Mouse (Mus musculus) skeletal muscle tissue, adult 2 months (tissue): ENCODE data around the gene Spaca4.

Source experiments
- DNase-seq: peaks from one replicate; pipeline ENCODE4 v3.0.0-alpha.2; 2012; ENCODE audit warnings: low read depth, low spot score

The Spaca4 gene

GRCm38 (mm10) chr7:45700301-45701015 is 25.2 kb downstream of the Spaca4 start:
- peak; percentile 78 for DNase-seq

GRCm38 (mm10) chr7:45699523-45700141 is 26.0 kb downstream of the Spaca4 start, which contains the start of gene Car11:
Gene Car11 (plus strand): TSS chr7:45699843.
- no peak for DNase-seq

GRCm38 (mm10) chr7:45697894-45698293 is 27.7 kb downstream of the Spaca4 start:
- DNase-seq, result no peak

GRCm38 (mm10) chr7:45695098-45695497 is 30.5 kb downstream of the Spaca4 start:
- no peak for DNase-seq

GRCm38 (mm10) chr7:45693921-45694591 is 31.6 kb downstream of the Spaca4 start, which contains the start of gene Sec1:
Gene Sec1 (minus strand): TSS chr7:45694402.
- DNase-seq, result no peak

- DNase-seq, result no peak
These were observed 33.2 kb downstream of the Spaca4 start for GRCm38 (mm10) chr7:45692364-45692763.

GRCm38 (mm10) chr7:45689800-45690199 is 35.8 kb downstream of the Spaca4 start:
- DNase-seq, result no peak

- no peak for DNase-seq
These were observed 36.5 kb downstream of the Spaca4 start for GRCm38 (mm10) chr7:45689099-45689498.

- DNase-seq, result no peak
These were observed 38.8 kb downstream of the Spaca4 start for GRCm38 (mm10) chr7:45686841-45687240.

GRCm38 (mm10) chr7:45685811-45686210 is 39.8 kb downstream of the Spaca4 start:
- DNase-seq, result no peak

- no peak for DNase-seq
These were observed 42.1 kb downstream of the Spaca4 start, which contains the start of gene Ntn5 for GRCm38 (mm10) chr7:45683396-45684050. Gene Ntn5 (plus strand): TSS chr7:45684022.

- peak; percentile 89 for DNase-seq
These were observed 43.2 kb downstream of the Spaca4 start for GRCm38 (mm10) chr7:45682144-45683126.

GRCm38 (mm10) chr7:45681046-45681736 is 44.4 kb downstream of the Spaca4 start:
- peak; percentile 82 for DNase-seq

GRCm38 (mm10) chr7:45679966-45680621 is 45.5 kb downstream of the Spaca4 start:
- DNase-seq, result no peak

GRCm38 (mm10) chr7:45678513-45678912 is 47.1 kb downstream of the Spaca4 start:
- no peak for DNase-seq

GRCm38 (mm10) chr7:45677627-45678295 is 47.9 kb downstream of the Spaca4 start:
- DNase-seq, result no peak
